Mouse (Mus musculus): ENCODE results near the gene Ndufa4l2. TPM values are rescaled to one million over a fixed set of nuclear protein-coding genes. Genes with fewer than 3 reads are reported as not detected.

Ndufa4l2 gene
- polyA plus RNA-seq, 1 experiment: 10.4 TPM

DNA sequence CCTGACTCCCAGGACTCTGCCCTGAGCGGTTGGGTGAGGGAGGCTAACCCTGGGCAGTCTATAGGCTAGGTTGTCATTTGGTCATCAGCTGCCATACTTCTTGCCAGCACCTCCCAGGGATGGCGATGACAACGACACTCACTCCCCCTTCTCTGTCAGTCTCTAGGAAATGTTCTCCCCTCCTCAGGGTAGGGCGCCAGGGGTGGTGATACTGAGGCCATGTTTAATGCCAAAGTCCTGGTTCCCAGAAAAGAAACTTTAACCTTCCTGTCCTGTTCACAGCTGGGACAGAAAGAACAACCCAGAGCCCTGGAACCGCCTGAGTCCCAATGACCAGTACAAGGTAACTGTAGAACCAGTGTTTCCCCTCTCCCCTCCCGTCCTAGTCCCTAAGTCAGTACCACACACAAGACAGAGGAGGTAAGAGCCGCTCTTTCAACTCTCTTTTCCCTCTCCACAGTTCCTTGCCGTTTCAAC lies 1.3 kb downstream of the Ndufa4l2 start:
- DNase-seq: no peak
- Histone ChIP-seq H3K4me3 (replicated peaks; ENCODE audit: insufficient read depth, low read depth, low read length) (no peak overlapping the region), H3K4me1 (ENCODE audit: control insufficient read depth, insufficient read depth, low read length) (peaks cover 16% of the 10 kb centered on the region), H3K27me3 (ENCODE audit: control insufficient read depth, insufficient read depth, low read length) (no peaks in the 10 kb centered on the region), H3K27ac (ENCODE audit: insufficient read depth, low read length) (no peak overlapping the region)
- WGBS: 58% methylated on average over 8 of the region's 8 CpGs
- TF ChIP-seq POLR2A (IDR thresholded peaks at IDR 0.05; ENCODE audit: borderline replicate concordance, insufficient read depth, low read length): no peak
- no peak for TF ChIP-seq CTCF (IDR thresholded peaks at IDR 0.05; ENCODE audit: borderline replicate concordance, insufficient read depth, low read depth, low read length)

DNA sequence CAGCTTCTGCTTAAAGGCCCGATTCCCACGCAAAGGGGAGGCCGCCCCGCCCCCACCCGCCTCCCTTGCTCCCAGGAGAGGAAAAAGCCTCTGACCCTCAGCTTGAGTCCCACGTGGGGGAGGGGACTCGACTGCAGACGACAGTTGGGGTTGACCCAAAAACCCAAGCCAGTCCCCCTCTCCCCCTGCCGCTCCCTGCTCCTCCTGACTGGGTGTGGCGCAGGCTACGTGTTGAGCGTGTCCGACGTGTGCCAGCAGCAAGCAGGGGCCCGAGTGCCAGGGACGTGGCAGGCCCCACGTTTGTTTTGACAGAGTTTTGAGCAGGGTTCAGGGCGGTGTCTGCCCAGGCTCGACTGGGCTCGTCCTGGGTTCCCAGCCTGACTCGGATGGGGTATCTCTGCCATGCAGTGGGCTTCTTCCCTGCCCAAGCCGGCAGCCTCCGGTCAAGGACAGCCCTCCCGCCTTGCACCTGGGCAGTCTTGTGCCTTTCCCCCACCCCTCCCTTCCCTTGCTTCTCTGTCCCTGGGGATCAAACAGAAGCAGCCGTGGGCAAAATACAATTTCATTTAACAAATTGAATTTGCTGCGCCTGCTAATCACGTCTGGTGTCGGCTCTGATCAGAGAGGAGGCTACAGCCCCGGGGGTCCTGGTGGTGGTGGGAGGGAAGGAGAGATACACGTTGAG lies 2.0 kb downstream of the Ndufa4l2 start:
- no peak for DNase-seq
- TF ChIP-seq POLR2A (IDR thresholded peaks at IDR 0.05; ENCODE audit: borderline replicate concordance, insufficient read depth, low read length): no peak
- TF ChIP-seq CTCF (IDR thresholded peaks at IDR 0.05; ENCODE audit: borderline replicate concordance, insufficient read depth, low read depth, low read length): no peak
- Histone ChIP-seq H3K4me1 (ENCODE audit: control insufficient read depth, insufficient read depth, low read length) (peaks cover 16% of the 10 kb centered on the region), H3K4me3 (replicated peaks; ENCODE audit: insufficient read depth, low read depth, low read length) (no peak overlapping the region), H3K27ac (ENCODE audit: insufficient read depth, low read length) (no peak overlapping the region), H3K27me3 (ENCODE audit: control insufficient read depth, insufficient read depth, low read length) (no peaks in the 10 kb centered on the region)
- 39% methylated on average over 30 of the region's 30 CpGs for WGBS

GRCm38 (mm10) chr10:127517941-127518340 lies 3.2 kb downstream of the Ndufa4l2 start:
- no peak for DNase-seq
- 93% methylated on average over 22 of the region's 22 CpGs for WGBS
- TF ChIP-seq CTCF (IDR thresholded peaks at IDR 0.05; ENCODE audit: borderline replicate concordance, insufficient read depth, low read depth, low read length): no peak
- TF ChIP-seq POLR2A (IDR thresholded peaks at IDR 0.05; ENCODE audit: borderline replicate concordance, insufficient read depth, low read length): no peak
- Histone ChIP-seq H3K4me1 (ENCODE audit: control insufficient read depth, insufficient read depth, low read length) (peaks cover 12% of the 10 kb centered on the region), H3K27ac (ENCODE audit: insufficient read depth, low read length) (no peak overlapping the region), H3K27me3 (ENCODE audit: control insufficient read depth, insufficient read depth, low read length) (no peaks in the 10 kb centered on the region), H3K4me3 (replicated peaks; ENCODE audit: insufficient read depth, low read depth, low read length) (no peak overlapping the region)

DNA sequence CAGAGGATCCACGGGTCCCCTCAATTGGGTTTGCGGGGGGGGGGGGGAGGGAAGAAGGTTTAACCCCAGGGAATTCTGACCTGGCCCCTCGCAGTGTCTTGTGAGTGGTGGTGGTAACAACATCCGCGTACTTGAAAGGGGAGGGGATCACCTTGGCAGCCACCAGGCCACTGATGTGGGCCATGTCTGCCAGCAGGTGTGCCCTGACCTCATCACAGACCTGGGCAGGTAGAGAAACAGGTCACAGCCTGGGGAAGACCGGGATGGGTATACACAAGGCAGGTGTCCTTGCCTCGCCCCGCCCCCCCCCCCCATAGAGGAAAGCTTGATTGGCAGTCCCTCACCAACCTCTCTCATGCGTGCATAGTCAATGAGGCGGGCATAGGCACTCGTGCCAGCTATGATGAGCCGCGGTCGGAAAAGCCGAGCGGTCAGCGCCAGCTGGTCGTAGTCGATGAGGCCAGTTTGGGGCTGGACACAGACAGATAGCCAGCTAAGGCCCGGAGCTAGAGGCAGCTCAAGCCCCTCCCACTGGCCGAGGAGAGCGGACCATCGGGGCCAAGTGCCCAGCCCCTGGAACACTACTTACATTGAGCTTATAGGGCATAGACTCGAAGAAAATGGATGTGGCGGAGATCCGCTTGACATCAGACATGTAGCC lies 4.4 kb downstream of the Ndufa4l2 start:
- no peak overlapping the region for H3K27ac ChIP-seq (ENCODE audit: insufficient read depth, low read length)
- no peak for TF ChIP-seq CTCF (IDR thresholded peaks at IDR 0.05; ENCODE audit: borderline replicate concordance, insufficient read depth, low read depth, low read length)
- TF ChIP-seq POLR2A (IDR thresholded peaks at IDR 0.05; ENCODE audit: borderline replicate concordance, insufficient read depth, low read length): no peak
- WGBS: 46% methylated on average over 26 of the region's 26 CpGs
- DNase-seq: no peak
- H3K4me1 ChIP-seq (ENCODE audit: control insufficient read depth, insufficient read depth, low read length): peaks cover 9% of the 10 kb centered on the region
- H3K27me3 ChIP-seq (ENCODE audit: control insufficient read depth, insufficient read depth, low read length): no peaks in the 10 kb centered on the region
- H3K4me3 ChIP-seq (replicated peaks; ENCODE audit: insufficient read depth, low read depth, low read length): no peak overlapping the region

GRCm38 (mm10) chr10:127519903-127520713 lies 5.3 kb downstream of the Ndufa4l2 start:
- no peak for DNase-seq
- no peak overlapping the region for H3K4me3 ChIP-seq (replicated peaks; ENCODE audit: insufficient read depth, low read depth, low read length)
- H3K4me1 ChIP-seq (ENCODE audit: control insufficient read depth, insufficient read depth, low read length): peaks cover 9% of the 10 kb centered on the region
- TF ChIP-seq CTCF (IDR thresholded peaks at IDR 0.05; ENCODE audit: borderline replicate concordance, insufficient read depth, low read depth, low read length) (no peak), POLR2A (IDR thresholded peaks at IDR 0.05; ENCODE audit: borderline replicate concordance, insufficient read depth, low read length) (no peak)
- 78% methylated on average over 37 of the region's 37 CpGs for WGBS
- no peak overlapping the region for H3K27ac ChIP-seq (ENCODE audit: insufficient read depth, low read length)
- no peaks in the 10 kb centered on the region for H3K27me3 ChIP-seq (ENCODE audit: control insufficient read depth, insufficient read depth, low read length)

GRCm38 (mm10) chr10:127520714-127521357 lies 6.1 kb downstream of the Ndufa4l2 start:
- TF ChIP-seq POLR2A (IDR thresholded peaks at IDR 0.05; ENCODE audit: borderline replicate concordance, insufficient read depth, low read length) (no peak), CTCF (IDR thresholded peaks at IDR 0.05; ENCODE audit: borderline replicate concordance, insufficient read depth, low read depth, low read length) (no peak)
- no peaks in the 10 kb centered on the region for H3K27me3 ChIP-seq (ENCODE audit: control insufficient read depth, insufficient read depth, low read length)
- 75% methylated on average over 20 of the region's 20 CpGs for WGBS
- DNase-seq: no peak
- peaks cover 9% of the 10 kb centered on the region for H3K4me1 ChIP-seq (ENCODE audit: control insufficient read depth, insufficient read depth, low read length)
- H3K27ac ChIP-seq (ENCODE audit: insufficient read depth, low read length): no peak overlapping the region
- H3K4me3 ChIP-seq (replicated peaks; ENCODE audit: insufficient read depth, low read depth, low read length): no peak overlapping the region

- H3K4me1 ChIP-seq (ENCODE audit: control insufficient read depth, insufficient read depth, low read length): peaks cover 13% of the 10 kb centered on the region
- TF ChIP-seq POLR2A (IDR thresholded peaks at IDR 0.05; ENCODE audit: borderline replicate concordance, insufficient read depth, low read length) (no peak), CTCF (IDR thresholded peaks at IDR 0.05; ENCODE audit: borderline replicate concordance, insufficient read depth, low read depth, low read length) (no peak)
- H3K4me3 ChIP-seq (replicated peaks; ENCODE audit: insufficient read depth, low read depth, low read length): peak overlapping the region; percentile 85
- DNase-seq: no peak
- no peaks in the 10 kb centered on the region for H3K27me3 ChIP-seq (ENCODE audit: control insufficient read depth, insufficient read depth, low read length)
- H3K27ac ChIP-seq (ENCODE audit: insufficient read depth, low read length): no peak overlapping the region
- WGBS: 6% methylated on average over 12 of the region's 12 CpGs
Observed at GRCm38 (mm10) chr10:127521611-127522080, 6.9 kb downstream of the Ndufa4l2 start.
